Mouse (Mus musculus) mature B cell (primary cell): ENCODE results near the gene Fam184b.

Experiments
- in situ Hi-C: fragments of 300-500 bp; cut with MboI; formaldehyde crosslinking; loops from 2 replicates; pipeline ENCODE4 v1.14.3; 2019

Gene Fam184b

GRCm38 (mm10) chr5:45638806-45639714 lies at the start of gene Fam184b:
Gene Fam184b, minus strand, starts transcription at chr5:45639614.
- in situ Hi-C loops: no loop called here

- in situ Hi-C loops: no loop called here
Observed at GRCm38 (mm10) chr5:45689152-45689551, 49.7 kb upstream of the Fam184b start.

- in situ Hi-C loops: no loop called here
Observed at GRCm38 (mm10) chr5:45686223-45686622, 46.8 kb upstream of the Fam184b start.

- in situ Hi-C loops: no loop called here
Observed at GRCm38 (mm10) chr5:45685243-45685642, 45.8 kb upstream of the Fam184b start.

- in situ Hi-C loops: no loop called here
Observed at GRCm38 (mm10) chr5:45683388-45683787, 44.0 kb upstream of the Fam184b start.

- in situ Hi-C loops: no loop called here
Observed at GRCm38 (mm10) chr5:45679955-45680354, 40.5 kb upstream of the Fam184b start.

GRCm38 (mm10) chr5:45677639-45678038 lies 38.2 kb upstream of the Fam184b start:
- in situ Hi-C loops: no loop called here

- in situ Hi-C loops: no loop called here
Observed at GRCm38 (mm10) chr5:45675032-45675431, 35.6 kb upstream of the Fam184b start.

- in situ Hi-C loops: loop anchor here (25.0 kb wide), 1 partner anchor 184 kb away; the partner anchor contains the start of gene Lap3
Observed at GRCm38 (mm10) chr5:45670894-45671494, 31.6 kb upstream of the Fam184b start.

- in situ Hi-C loops: loop anchor here (25.0 kb wide), 1 partner anchor 183 kb away; the partner anchor contains the start of gene Lap3
Observed at GRCm38 (mm10) chr5:45670280-45670670, 30.9 kb upstream of the Fam184b start.

GRCm38 (mm10) chr5:45669598-45670279 lies 30.3 kb upstream of the Fam184b start, which contains the start of gene Ncapg:
Gene Ncapg, plus strand, starts transcription at chr5:45669919.
- in situ Hi-C loops: loop anchor here (25.0 kb wide), 1 partner anchor 182 kb away; the partner anchor contains the start of gene Lap3

GRCm38 (mm10) chr5:45669234-45669597 lies 29.8 kb upstream of the Fam184b start:
- in situ Hi-C loops: loop anchor here (25.0 kb wide), 1 partner anchor 182 kb away; the partner anchor contains the start of gene Lap3

- in situ Hi-C loops: loop anchor here (25.0 kb wide), 1 partner anchor 182 kb away; the partner anchor contains the start of gene Lap3
Observed at GRCm38 (mm10) chr5:45668831-45669230, 29.4 kb upstream of the Fam184b start.

- in situ Hi-C loops: loop anchor here (25.0 kb wide), 1 partner anchor 181 kb away; the partner anchor contains the start of gene Lap3
Observed at GRCm38 (mm10) chr5:45668324-45668723, 28.9 kb upstream of the Fam184b start.

- in situ Hi-C loops: loop anchor here (25.0 kb wide), 1 partner anchor 171 kb away; the partner anchor contains the start of gene Lap3
Observed at GRCm38 (mm10) chr5:45658406-45658805, 19.0 kb upstream of the Fam184b start.

- in situ Hi-C loops: loop anchor here (25.0 kb wide), 1 partner anchor 164 kb away; the partner anchor contains the start of gene Lap3
Observed at GRCm38 (mm10) chr5:45651026-45651703, 11.8 kb upstream of the Fam184b start.

- in situ Hi-C loops: no loop called here
Observed at GRCm38 (mm10) chr5:45639715-45640092, 290 bp upstream of the Fam184b start.

- in situ Hi-C loops: no loop called here
Observed at GRCm38 (mm10) chr5:45638378-45638777, 1.0 kb downstream of the Fam184b start.

- in situ Hi-C loops: no loop called here
Observed at GRCm38 (mm10) chr5:45629470-45629869, 9.9 kb downstream of the Fam184b start.

- in situ Hi-C loops: no loop called here
Observed at GRCm38 (mm10) chr5:45627771-45628170, 11.6 kb downstream of the Fam184b start.

GRCm38 (mm10) chr5:45621511-45621910 lies 17.9 kb downstream of the Fam184b start:
- in situ Hi-C loops: no loop called here
